Comparison of ENCODE assay signal across 1 mouse cellular context in the genomic region with DNA sequence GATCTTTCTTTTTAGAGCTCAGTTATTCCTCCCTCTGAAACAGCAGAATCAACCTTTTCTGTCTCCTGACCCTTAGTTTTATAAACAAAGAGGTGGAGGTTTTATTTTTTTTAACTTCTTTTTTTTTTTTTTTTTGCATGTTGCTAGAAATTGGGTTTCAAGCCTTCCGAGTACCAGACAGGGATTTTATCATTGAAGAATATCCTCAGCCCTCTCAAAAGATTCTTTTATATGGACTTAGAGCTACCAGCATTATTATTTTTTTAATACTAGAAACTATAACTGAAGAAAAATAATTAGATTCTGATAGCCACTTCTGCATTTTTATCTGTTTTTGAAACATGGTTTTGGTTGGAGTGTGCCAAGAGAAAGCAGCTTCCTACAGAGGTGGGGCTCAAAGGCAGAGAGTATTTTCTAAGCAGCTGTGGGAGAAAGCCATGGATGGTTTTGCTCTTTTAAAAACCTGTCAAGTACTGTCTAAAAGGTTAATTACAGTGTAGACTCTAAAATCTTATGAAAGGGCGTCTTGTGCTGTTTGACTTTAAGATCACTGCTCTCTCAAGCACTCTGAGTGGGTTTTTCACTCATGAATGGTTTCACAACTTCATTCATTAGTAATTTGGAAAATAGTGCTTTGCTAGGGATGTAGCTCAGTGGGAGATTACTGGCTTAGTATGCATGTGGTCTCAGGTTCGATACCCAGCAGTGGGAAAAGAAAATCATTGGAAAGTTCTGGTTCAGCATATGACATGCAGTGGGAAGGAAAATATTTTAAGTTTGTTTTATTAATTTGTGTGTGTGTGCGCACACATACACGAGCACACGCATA.
A peak's percentile ranks its signal among the peaks of the same experiment; 100 is the strongest.
TF ChIP-seq lines count a peak whose summit lies in the region.

No protein-coding gene starts in this region.

TF ChIP-seq in MEL, 35 proteins besides CTCF, POLR2A, EP300 and RAD21 (continued from another document):
- peak; percentile 63 for TF ChIP-seq NELFE (IDR thresholded peaks at IDR 0.05; ENCODE audit: low read depth, low read length)
- TF ChIP-seq CHD2 (IDR thresholded peaks at IDR 0.05; ENCODE audit: low read length): no peak
- peak; percentile 93 for TF ChIP-seq GATA1 (IDR thresholded peaks at IDR 0.05; ENCODE audit: low read depth, low read length)
- TF ChIP-seq ETS1 (IDR thresholded peaks at IDR 0.05; ENCODE audit: low read depth, low read length): peak; percentile 94
- TF ChIP-seq CHD1 (IDR thresholded peaks at IDR 0.05; ENCODE audit: low read depth, low read length): peak; percentile 98
- peak; percentile 60; the same call in 1 of the 2 replicates for TF ChIP-seq HCFC1 (IDR thresholded peaks at IDR 0.05; ENCODE audit: low read depth, low read length)
- TF ChIP-seq SMC3 (IDR thresholded peaks at IDR 0.05; ENCODE audit: low read depth, low read length): no peak
- TF ChIP-seq MAZ (IDR thresholded peaks at IDR 0.05; ENCODE audit: low read depth, low read length): peak; percentile 86
- TF ChIP-seq POLR2AphosphoS5 (IDR thresholded peaks at IDR 0.05; ENCODE audit: borderline replicate concordance, low read depth, low read length): no peak
- peak; percentile 90 for TF ChIP-seq MYB (IDR thresholded peaks at IDR 0.05; ENCODE audit: low read depth, low read length)
- TF ChIP-seq MXI1 (IDR thresholded peaks at IDR 0.05; ENCODE audit: low read depth, low read length): peak; percentile 69
- 0 out of 2 replicates have a peak, but pooled peaks have one; percentile 41 for TF ChIP-seq KAT2A (conservative IDR thresholded peaks at IDR 0.05; ENCODE audit: low read depth, low read length)
- TF ChIP-seq GABPA (IDR thresholded peaks at IDR 0.05; ENCODE audit: low read depth, low read length): no peak
- TF ChIP-seq JUND (IDR thresholded peaks at IDR 0.05; ENCODE audit: low read depth, low read length): peak; percentile 62
- peak; percentile 97 for TF ChIP-seq SIN3A (IDR thresholded peaks at IDR 0.05; ENCODE audit: low read length)
- no peak for TF ChIP-seq USF2 (IDR thresholded peaks at IDR 0.05; ENCODE audit: borderline replicate concordance in 1 of 2, insufficient read depth in 1 of 2, low read depth in 1 of 2, low read length in 2 of 2)
- TF ChIP-seq UBTF (IDR thresholded peaks at IDR 0.05; ENCODE audit: borderline replicate concordance, insufficient read depth, low read depth, low read length): no peak
- TF ChIP-seq TAL1 (IDR thresholded peaks at IDR 0.05; ENCODE audit: low read length): peak; percentile 70
- peak; percentile 87; the same call in 1 of the 2 replicates for TF ChIP-seq ZMIZ1 (IDR thresholded peaks at IDR 0.05; ENCODE audit: low read depth, low read length)
- peak; percentile 93 for TF ChIP-seq MYC (IDR thresholded peaks at IDR 0.05; ENCODE audit: low read depth, low read length)
- no peak for TF ChIP-seq USF1 (IDR thresholded peaks at IDR 0.05; ENCODE audit: low read depth, low read length)
- peak; percentile 82 for TF ChIP-seq BHLHE40 (IDR thresholded peaks at IDR 0.05; ENCODE audit: borderline replicate concordance, low read depth, low read length)
- no peak; the same call in 1 of the 2 replicates for TF ChIP-seq ZC3H11A (IDR thresholded peaks at IDR 0.05; ENCODE audit: low read depth, low read length)
- no peak for TF ChIP-seq NRF1 (IDR thresholded peaks at IDR 0.05; ENCODE audit: insufficient read depth, low read depth, low read length, poor library complexity, severe bottlenecking)
- peak; percentile 81 for TF ChIP-seq POLR2AphosphoS2 (IDR thresholded peaks at IDR 0.05; ENCODE audit: low read length)
TF ChIP-seq in MEL: peak in this region for 23.
